Mouse (Mus musculus) right cerebral cortex, postnatal 4 days (tissue): ENCODE measurements around the gene Gm20388.

Experiments
- DNase-seq: peaks from one replicate; pipeline ENCODE4 v3.0.0-alpha.2; 2022

Gene Gm20388

DNA sequence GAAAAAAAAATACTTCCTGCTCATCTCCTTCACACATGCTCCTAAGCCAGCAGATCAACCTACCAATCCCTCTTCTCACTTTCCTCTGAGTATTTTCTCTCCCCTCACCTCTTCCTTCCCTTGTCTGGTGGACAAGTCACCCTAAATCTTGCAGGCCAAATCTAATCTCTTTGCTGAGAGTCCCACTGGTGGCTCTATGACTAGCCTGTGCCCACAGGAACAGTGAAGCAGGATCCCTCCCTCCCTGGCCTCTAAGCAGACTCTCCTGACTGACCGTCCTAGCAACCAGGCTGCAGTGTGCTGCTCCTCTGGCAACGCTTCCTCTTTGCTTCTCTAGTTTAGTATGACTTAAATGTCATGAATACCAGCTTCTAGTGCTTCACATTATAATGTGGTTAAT lies 3076.6 kb downstream of the Gm20388 start:
- no peak for DNase-seq

DNA sequence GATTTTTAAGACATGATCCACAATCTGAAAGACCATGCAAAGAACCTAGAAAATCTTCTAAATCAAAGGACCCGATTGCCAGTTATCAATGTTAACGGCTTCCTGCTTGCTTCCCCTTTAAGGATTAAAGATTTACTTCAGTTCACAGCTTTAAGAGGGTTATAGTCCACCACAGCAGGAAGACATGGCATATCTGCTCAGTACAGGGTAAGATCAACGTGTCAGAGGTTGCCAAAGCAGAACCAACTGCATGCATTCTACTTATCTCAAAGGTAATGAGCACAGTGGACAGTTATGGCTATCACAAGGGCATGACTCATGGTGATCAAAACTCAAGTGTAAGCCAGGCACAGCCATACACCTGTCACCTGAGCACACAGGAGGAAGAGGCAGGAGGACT lies 3078.3 kb downstream of the Gm20388 start:
- DNase-seq = no peak

GRCm38 (mm10) chr8:122989976-122990375 lies 3079.3 kb downstream of the Gm20388 start:
- no peak for DNase-seq

- no peak for DNase-seq
Observed at GRCm38 (mm10) chr8:122991368-122991767, 3080.7 kb downstream of the Gm20388 start.

- no peak for DNase-seq
Observed at GRCm38 (mm10) chr8:122992296-122992695, 3081.7 kb downstream of the Gm20388 start.

DNA sequence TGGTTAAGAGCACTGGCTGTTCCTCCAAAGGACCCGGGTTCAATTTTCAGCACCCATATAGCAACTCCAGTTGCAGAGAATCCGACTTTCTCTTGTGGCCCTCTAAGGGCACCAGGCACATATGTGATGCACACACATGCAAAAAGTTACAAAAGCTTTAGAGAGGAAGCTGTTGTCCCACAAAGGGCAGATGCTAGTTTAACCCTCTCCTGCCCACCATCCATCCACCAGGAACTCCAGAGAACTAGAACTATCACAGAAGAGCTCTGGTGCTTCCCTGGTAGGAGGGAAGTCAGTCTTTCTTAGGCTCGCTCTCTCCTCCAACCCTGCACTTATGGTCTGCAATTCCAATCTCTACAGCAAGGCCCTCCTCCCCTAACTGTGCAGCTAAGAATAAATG lies 3082.4 kb downstream of the Gm20388 start:
- DNase-seq = no peak

GRCm38 (mm10) chr8:122993740-122994139 lies 3083.1 kb downstream of the Gm20388 start:
- DNase-seq = no peak

DNA sequence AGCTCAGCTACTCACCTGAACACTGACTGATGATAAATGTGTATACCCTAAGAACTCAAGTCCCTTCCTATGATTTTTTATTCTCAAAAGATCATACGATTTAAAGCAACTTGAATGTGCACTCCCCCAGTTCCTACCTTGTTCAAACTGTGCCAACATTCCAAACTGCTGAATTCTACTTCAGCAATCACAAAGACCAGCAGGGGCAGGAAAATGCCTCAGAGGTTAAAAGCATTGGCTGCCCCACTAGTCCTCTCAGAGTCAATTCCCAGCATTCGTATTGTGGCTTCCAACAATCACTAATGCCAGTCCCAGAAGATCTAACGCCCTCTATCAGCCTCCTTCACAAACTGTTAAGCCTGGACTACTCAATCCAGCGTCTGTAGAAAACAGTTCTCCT lies 3087.3 kb downstream of the Gm20388 start:
- no peak for DNase-seq

GRCm38 (mm10) chr8:123000311-123000710 lies 3089.7 kb downstream of the Gm20388 start:
- DNase-seq = no peak

DNA sequence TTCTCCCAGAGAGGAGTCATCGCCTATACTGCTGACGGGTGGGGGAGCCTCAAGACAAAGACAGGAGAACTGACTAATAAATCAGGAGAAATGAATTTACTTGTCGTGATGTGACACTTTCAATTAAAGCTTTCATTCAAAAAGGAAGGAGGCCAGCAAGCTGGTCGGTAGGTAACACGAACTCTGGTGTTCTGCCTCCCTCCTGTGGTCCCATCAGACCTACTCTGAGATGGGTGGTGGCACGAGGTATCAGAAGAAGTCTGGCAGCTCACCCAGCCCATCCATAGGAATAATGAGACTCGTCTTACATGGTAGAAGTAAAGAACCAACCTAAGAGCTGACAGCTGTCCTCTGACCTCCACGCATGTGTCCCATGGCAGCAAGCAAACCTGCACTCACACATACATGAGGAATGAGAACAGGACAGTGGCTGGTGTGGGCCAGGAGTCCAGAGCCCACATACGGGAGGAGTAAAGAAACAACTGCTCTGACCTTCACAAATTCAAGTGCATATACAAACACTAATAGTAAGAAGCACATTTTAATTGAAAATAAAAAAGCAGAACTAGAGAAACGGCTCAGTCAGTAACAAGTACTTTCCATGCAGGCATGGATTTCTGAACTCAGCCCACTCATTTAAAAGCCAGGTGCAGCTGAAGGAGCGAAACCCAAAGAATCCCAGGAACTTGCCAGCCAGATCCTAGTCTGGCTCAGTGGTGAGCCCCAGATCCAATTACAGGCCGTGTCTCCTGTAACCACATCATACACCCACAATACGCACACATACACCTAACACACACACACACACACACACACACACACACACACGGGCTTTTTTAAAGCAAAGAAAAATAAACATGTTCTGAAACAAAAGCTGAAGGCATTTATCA lies 3093.6 kb downstream of the Gm20388 start:
- no peak for DNase-seq

DNA sequence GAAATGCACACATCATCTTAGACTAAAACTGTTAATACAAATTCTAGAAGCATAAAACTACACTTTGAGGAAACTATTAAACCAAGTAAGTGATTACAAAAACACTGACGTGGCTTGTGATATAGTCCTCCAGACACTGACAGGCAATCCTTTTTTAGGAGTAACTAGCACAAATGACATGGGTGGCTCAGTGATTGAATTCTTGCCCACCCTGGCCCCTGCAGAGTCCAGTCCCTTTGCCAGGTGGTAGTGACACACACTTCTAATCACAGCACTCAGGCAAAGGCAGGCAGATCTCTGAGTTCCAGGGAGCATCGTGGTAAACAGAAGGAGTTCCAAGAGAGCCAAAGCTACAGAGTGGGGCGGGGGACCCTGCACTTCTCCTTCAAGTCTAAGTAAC lies 3094.7 kb downstream of the Gm20388 start:
- no peak for DNase-seq

DNA sequence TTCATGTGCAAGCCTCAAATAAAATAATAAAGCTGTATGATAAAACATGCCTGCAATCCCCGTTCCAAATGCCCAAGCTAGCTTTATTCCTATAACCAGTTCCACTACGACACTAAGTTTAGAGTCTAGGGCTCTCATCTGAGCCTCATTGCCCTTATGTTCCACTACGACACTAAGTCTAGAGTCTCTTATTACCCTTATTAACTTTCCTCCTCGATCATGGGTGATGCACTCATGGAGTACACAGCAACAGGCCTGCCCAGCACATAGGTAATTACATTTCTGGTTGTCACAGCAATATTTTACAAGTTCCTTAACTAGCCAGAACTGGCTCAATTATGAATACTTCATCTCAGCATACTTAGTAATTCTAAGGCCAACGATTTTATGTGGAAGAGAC lies 3095.2 kb downstream of the Gm20388 start:
- DNase-seq = no peak

- DNase-seq = no peak
Observed at GRCm38 (mm10) chr8:123011321-123011720, 3100.7 kb downstream of the Gm20388 start.

DNA sequence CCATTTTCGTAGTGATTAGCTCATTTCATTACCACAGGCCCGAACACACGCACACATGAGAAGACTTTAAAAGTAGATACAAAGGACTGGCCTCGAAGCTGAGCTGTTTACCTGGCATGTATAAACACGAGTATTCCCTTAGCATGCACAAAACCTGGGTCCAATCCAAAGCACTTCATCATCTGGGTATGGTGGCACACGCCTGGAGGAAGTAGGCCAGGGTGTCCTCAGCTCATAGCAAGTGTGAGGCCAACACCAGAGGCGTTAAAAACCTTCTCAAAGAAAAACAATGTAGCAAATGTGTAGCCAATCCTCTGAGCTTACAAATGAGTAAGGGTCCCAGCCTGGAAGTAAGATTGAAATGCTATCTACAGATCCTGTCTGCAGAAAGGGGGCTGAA lies 3103.8 kb downstream of the Gm20388 start:
- no peak for DNase-seq

DNA sequence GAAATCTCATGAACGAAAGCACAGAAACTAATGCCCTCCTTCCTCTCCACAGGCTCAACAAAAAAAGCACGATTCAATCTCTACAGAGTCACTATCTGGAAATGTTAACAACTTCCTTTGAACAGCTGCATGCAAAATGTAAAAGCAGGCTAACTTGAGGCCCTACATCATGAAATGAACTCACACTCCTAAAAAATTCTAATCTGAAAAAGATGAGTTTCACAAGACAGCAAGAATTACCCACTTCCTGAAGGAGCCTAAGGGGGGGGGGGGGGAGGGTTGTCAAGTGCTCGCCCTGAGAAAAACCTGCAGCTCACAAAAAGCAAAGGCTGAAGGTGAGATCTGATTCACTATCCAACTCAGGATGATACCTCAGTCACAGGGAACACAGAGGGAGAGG lies 3104.4 kb downstream of the Gm20388 start:
- no peak for DNase-seq

- DNase-seq = no peak
Observed at GRCm38 (mm10) chr8:123017143-123017542, 3106.5 kb downstream of the Gm20388 start.

DNA sequence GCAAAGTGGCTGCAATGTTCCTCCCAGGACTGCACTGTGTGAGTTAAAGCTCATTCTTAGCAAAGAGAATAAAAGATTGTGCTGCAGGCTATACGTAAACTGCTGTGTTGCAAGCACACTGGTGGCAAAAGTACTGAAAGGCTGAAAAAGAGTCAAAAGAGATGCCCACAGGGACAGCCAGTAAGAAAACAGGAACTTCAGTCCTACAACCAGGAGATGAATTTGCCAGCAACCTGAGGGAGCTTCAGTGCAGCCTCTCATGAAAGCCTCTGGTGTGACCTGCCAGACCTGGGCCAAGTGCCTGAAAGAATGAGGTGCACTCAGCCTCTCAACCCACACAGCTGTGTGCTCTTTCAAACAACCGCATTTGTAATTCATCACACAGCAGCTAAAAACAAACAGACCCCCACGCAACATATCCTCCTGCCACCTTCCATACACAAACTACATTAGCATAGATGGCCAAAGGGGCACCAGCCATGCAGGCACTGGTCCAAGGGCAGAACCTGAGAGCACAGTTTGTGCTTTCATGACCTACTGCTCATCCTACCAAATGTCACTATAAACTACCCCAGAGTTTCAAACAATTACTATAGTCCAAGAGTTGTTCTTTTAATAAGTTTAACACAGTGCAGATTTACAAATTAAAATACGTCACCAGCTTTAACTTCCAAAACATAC lies 3108.0 kb downstream of the Gm20388 start:
- DNase-seq = no peak

- DNase-seq = no peak
Observed at GRCm38 (mm10) chr8:123020084-123020483, 3109.4 kb downstream of the Gm20388 start.

GRCm38 (mm10) chr8:123020859-123021258 lies 3110.2 kb downstream of the Gm20388 start:
- no peak for DNase-seq

GRCm38 (mm10) chr8:123021259-123021658 lies 3110.6 kb downstream of the Gm20388 start:
- no peak for DNase-seq

- DNase-seq = no peak
Observed at GRCm38 (mm10) chr8:123022727-123023126, 3112.1 kb downstream of the Gm20388 start.

DNA sequence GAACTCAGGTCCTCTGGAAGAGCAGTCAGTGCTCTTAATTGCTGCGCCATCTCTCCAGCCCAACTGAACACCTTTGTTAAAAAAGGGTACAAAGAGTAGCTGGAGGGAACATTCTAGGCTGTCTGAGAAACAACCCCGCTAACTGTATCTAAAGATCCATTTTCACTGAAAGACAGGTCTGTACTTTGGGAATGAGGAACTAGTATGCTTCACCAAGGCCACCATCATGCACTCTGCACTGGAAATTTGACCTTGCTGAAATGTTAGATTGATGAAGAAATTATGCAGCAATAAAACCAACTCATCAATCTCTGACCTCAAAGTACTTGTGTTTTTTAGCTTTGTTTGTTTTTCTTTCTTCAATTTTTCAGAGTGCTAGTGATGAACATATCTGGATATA lies 3113.6 kb downstream of the Gm20388 start:
- DNase-seq = no peak

- DNase-seq = no peak
Observed at GRCm38 (mm10) chr8:123025951-123026351, 3115.3 kb downstream of the Gm20388 start.

- DNase-seq = no peak
Observed at GRCm38 (mm10) chr8:123027786-123028185, 3117.1 kb downstream of the Gm20388 start.
